Mouse (Mus musculus) hindbrain, embryonic 13.5 days (tissue): ENCODE measurements at regions not wholly inside any gene's neighbourhood (a gene's known extent, or its start where the extent isn't known, plus 50 kb on each side); places are given as distances from the start of the nearest gene placed in this dataset.
A peak's percentile ranks its signal among the peaks of the same experiment; 100 is the strongest.

Source experiments
- ATAC-seq: fragments of 200-750 bp; cut with Nextera tagmentation; 2 replicates; pipeline ENCODE4 v1.8.0; 2017; ENCODE audit warnings: moderate TSS enrichment; ENCODE audit not compliant: low FRiP score
- H3K27ac ChIP-seq: fragments of 300-500 bp; sonication (generic); 2 replicates; pipeline ENCODE4 v1.5.1; 2015; ENCODE audit warnings: inconsistent platforms, mild to moderate bottlenecking, moderate library complexity
- H3K27me3 ChIP-seq: fragments of 300-500 bp; sonication (generic); 2 replicates; pipeline ENCODE4 v1.6.1; 2015; ENCODE audit warnings: mild to moderate bottlenecking, inconsistent platforms
- H3K36me3 ChIP-seq: fragments of 300-500 bp; sonication (generic); 2 replicates; pipeline ENCODE4 v1.6.1; 2015; ENCODE audit warnings: mild to moderate bottlenecking, inconsistent platforms
- H3K4me1 ChIP-seq: fragments of 300-500 bp; sonication (generic); replicated peaks from 2 replicates; pipeline ENCODE4 v1.6.1; 2015; ENCODE audit warnings: inconsistent platforms
- H3K4me2 ChIP-seq: fragments of 300-500 bp; sonication (generic); 2 replicates; pipeline ENCODE4 v1.6.1; 2015; ENCODE audit warnings: inconsistent platforms, mild to moderate bottlenecking, moderate library complexity
- H3K4me3 ChIP-seq: fragments of 300-500 bp; sonication (generic); 2 replicates; pipeline ENCODE4 v1.5.1; 2015; ENCODE audit warnings: mild to moderate bottlenecking, inconsistent platforms
- H3K9ac ChIP-seq: fragments of 300-500 bp; sonication (generic); 2 replicates; pipeline ENCODE4 v1.6.1; 2015; ENCODE audit warnings: mild to moderate bottlenecking, inconsistent platforms
- H3K9me3 ChIP-seq: fragments of 300-500 bp; sonication (generic); 2 replicates; pipeline ENCODE4 v1.6.1; 2016; ENCODE audit warnings: inconsistent platforms
- WGBS: fragments of 180-500 bp; shearing (Covaris S2); methylation state at CpG from one replicate; pipeline ENCODE4 v1.1.7; 2015; 5-methylcytosine and 5-hydroxymethylcytosine counted together

GRCm38 (mm10) chr9:63843883-63844485 is 86.2 kb upstream of the Smad3 start:
- Histone ChIP-seq H3K4me2 (no peak overlapping the region), H3K4me3 (no peak overlapping the region), H3K4me1 (no peaks in the 10 kb centered on the region), H3K9ac (no peak overlapping the region), H3K9me3 (no peaks in the 10 kb centered on the region), H3K27ac (no peak overlapping the region), H3K27me3 (peaks cover 39% of the 10 kb centered on the region), H3K36me3 (no peaks in the 10 kb centered on the region)
- WGBS: 35% methylated on average over 10 of the region's 10 CpGs
- ATAC-seq: peak; percentile 72

- no peaks in the 10 kb centered on the region for H3K4me1 ChIP-seq
- no peaks in the 10 kb centered on the region for H3K9me3 ChIP-seq
- no peak overlapping the region for H3K4me2 ChIP-seq
- no peak overlapping the region for H3K4me3 ChIP-seq
- H3K9ac ChIP-seq: no peak overlapping the region
- no peak overlapping the region for H3K27ac ChIP-seq
- WGBS: 70% methylated on average over 2 of the region's 2 CpGs
- H3K36me3 ChIP-seq: no peaks in the 10 kb centered on the region
- ATAC-seq: no peak
- peaks cover 41% of the 10 kb centered on the region for H3K27me3 ChIP-seq
Measured at GRCm38 (mm10) chr9:63843431-63843830, 85.6 kb upstream of the Smad3 start.

DNA sequence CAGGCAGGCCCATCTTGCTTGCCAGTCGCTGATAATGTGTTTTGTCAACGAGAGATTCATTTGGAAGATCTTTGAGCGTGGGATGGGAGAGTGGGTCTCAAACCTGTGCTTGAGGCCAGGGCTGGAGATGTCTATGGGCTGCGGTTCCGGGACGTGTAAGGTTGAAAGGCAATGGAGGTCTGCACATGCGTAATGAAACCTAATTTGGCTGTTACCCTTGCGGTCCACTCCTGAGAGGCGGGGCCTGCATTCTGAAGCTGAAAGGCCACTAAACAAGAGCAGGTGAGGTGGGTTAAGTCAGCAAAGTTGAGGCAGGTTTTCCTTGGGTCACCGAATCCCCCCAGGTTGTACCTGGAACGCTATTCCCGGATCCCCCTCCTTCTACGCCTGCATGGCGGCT is 83.3 kb upstream of the Smad3 start:
- H3K9ac ChIP-seq: no peak overlapping the region
- no peak for ATAC-seq

GRCm38 (mm10) chr9:63838996-63839772 is 81.4 kb upstream of the Smad3 start:
- H3K9ac ChIP-seq: no peak overlapping the region
- no peak for ATAC-seq
- no peaks in the 10 kb centered on the region for H3K9me3 ChIP-seq
- peaks cover 29% of the 10 kb centered on the region; the same call in 1 of the 2 replicates for H3K27me3 ChIP-seq
- no peak overlapping the region for H3K4me3 ChIP-seq
- no peak overlapping the region for H3K4me2 ChIP-seq
- no peaks in the 10 kb centered on the region for H3K36me3 ChIP-seq
- H3K4me1 ChIP-seq: peaks cover 7% of the 10 kb centered on the region; the same call in 1 of the 2 replicates
- 87% methylated on average over 14 of the region's 14 CpGs for WGBS
- H3K27ac ChIP-seq: no peak overlapping the region

More for the DNA sequence above, 83.3 kb upstream of the Smad3 start:
- Histone ChIP-seq H3K27me3 (peaks cover 43% of the 10 kb centered on the region), H3K27ac (no peak overlapping the region), H3K4me2 (no peak overlapping the region), H3K4me1 (peaks cover 3% of the 10 kb centered on the region; the same call in 1 of the 2 replicates), H3K9me3 (no peaks in the 10 kb centered on the region), H3K36me3 (no peaks in the 10 kb centered on the region), H3K4me3 (no peak overlapping the region)
- WGBS: 86% methylated on average over 14 of the region's 14 CpGs

GRCm38 (mm10) chr9:63837552-63837951 is 79.8 kb upstream of the Smad3 start:
- no peaks in the 10 kb centered on the region for H3K9me3 ChIP-seq
- no peak for ATAC-seq
- peaks cover 7% of the 10 kb centered on the region; the same call in 1 of the 2 replicates for H3K4me1 ChIP-seq
- 76% methylated on average over 6 of the region's 6 CpGs for WGBS
- H3K27me3 ChIP-seq: peaks cover 26% of the 10 kb centered on the region; the same call in 1 of the 2 replicates
- H3K4me3 ChIP-seq: no peak overlapping the region
- H3K27ac ChIP-seq: no peak overlapping the region
- no peaks in the 10 kb centered on the region for H3K36me3 ChIP-seq
- H3K4me2 ChIP-seq: no peak overlapping the region
- no peak overlapping the region for H3K9ac ChIP-seq

GRCm38 (mm10) chr9:63836565-63837284 is 78.9 kb upstream of the Smad3 start:
- no peak overlapping the region for H3K4me2 ChIP-seq

GRCm38 (mm10) chr9:63836036-63836435 is 78.2 kb upstream of the Smad3 start:
- Histone ChIP-seq H3K9me3 (no peaks in the 10 kb centered on the region), H3K4me3 (no peak overlapping the region), H3K36me3 (no peaks in the 10 kb centered on the region), H3K9ac (no peak overlapping the region), H3K27me3 (peaks cover 20% of the 10 kb centered on the region; the same call in 1 of the 2 replicates), H3K4me1 (peaks cover 7% of the 10 kb centered on the region; the same call in 1 of the 2 replicates), H3K4me2 (no peak overlapping the region), H3K27ac (no peak overlapping the region)
- ATAC-seq: no peak
- 52% methylated on average over 11 of the region's 11 CpGs for WGBS

More at GRCm38 (mm10) chr9:63836565-63837284, 78.9 kb upstream of the Smad3 start:
- Histone ChIP-seq H3K27me3 (peaks cover 24% of the 10 kb centered on the region; the same call in 1 of the 2 replicates), H3K4me1 (peaks cover 7% of the 10 kb centered on the region; the same call in 1 of the 2 replicates), H3K27ac (no peak overlapping the region), H3K4me3 (no peak overlapping the region), H3K36me3 (no peaks in the 10 kb centered on the region), H3K9me3 (no peaks in the 10 kb centered on the region), H3K9ac (no peak overlapping the region)
- WGBS: 65% methylated on average over 5 of the region's 5 CpGs
- no peak for ATAC-seq

DNA sequence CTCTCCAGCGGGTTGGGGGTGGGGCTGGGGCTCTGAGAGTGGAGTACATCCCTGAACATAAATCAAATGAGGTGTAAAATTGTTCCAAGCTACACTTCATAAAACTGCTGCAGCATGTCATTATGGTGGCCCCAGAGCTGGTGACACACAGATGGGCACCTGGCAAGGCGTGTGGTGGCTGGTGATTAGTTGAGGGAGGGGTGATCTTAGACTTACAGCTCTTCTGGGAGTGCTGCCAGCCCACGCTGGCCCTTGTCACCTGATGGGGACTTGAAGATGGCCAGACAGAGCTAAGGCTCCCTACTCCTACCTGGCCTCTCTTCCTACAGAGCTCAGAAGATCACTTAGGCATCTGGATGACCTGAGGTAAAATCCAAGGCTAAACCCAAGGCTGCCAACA is 76.6 kb upstream of the Smad3 start:
- no peak overlapping the region for H3K27ac ChIP-seq
- WGBS: 66% methylated on average over 3 of the region's 3 CpGs
- peaks cover 7% of the 10 kb centered on the region; the same call in 1 of the 2 replicates for H3K4me1 ChIP-seq
- H3K4me2 ChIP-seq: no peak overlapping the region
- no peaks in the 10 kb centered on the region for H3K36me3 ChIP-seq
- H3K9ac ChIP-seq: no peak overlapping the region
- ATAC-seq: no peak
- H3K9me3 ChIP-seq: no peaks in the 10 kb centered on the region
- H3K4me3 ChIP-seq: no peak overlapping the region
- peaks cover 14% of the 10 kb centered on the region; the same call in 1 of the 2 replicates for H3K27me3 ChIP-seq

DNA sequence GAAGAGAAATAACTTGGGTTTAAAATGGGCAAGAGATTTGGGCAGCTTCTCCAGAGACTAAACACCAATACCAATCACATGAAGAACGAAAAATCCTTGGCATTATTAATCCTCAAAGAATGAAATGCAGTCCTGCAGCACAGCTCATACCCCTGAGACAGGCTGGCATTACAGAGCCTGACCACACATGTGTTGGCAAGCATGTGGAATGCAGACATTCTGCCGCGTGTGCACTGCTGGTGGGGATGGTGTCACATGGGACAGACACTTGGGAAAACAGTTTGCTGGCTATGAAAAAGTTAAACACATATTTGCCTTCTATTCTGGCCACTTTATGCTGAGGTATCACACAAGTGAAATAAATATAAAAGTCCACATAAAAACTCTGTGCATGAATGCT is 60.4 kb upstream of the Smad3 start:
- WGBS: 83% methylated on average over 3 of the region's 3 CpGs
- ATAC-seq: no peak

GRCm38 (mm10) chr9:63816540-63816939 is 58.7 kb upstream of the Smad3 start:
- no peak for ATAC-seq
- H3K9me3 ChIP-seq: no peaks in the 10 kb centered on the region
- H3K4me1 ChIP-seq: peaks cover 4% of the 10 kb centered on the region; the same call in 1 of the 2 replicates
- no peaks in the 10 kb centered on the region for H3K36me3 ChIP-seq
- H3K4me3 ChIP-seq: no peak overlapping the region
- H3K4me2 ChIP-seq: no peak overlapping the region
- H3K9ac ChIP-seq: no peak overlapping the region
- H3K27me3 ChIP-seq: no peaks in the 10 kb centered on the region
- no peak overlapping the region for H3K27ac ChIP-seq
- 58% methylated on average over 2 of the region's 2 CpGs for WGBS

More for the DNA sequence above, 60.4 kb upstream of the Smad3 start:
- no peaks in the 10 kb centered on the region for H3K4me1 ChIP-seq
- H3K27ac ChIP-seq: no peak overlapping the region
- H3K4me2 ChIP-seq: no peak overlapping the region
- no peak overlapping the region for H3K4me3 ChIP-seq
- no peaks in the 10 kb centered on the region for H3K36me3 ChIP-seq
- H3K9ac ChIP-seq: no peak overlapping the region
- H3K27me3 ChIP-seq: no peaks in the 10 kb centered on the region
- H3K9me3 ChIP-seq: no peaks in the 10 kb centered on the region

DNA sequence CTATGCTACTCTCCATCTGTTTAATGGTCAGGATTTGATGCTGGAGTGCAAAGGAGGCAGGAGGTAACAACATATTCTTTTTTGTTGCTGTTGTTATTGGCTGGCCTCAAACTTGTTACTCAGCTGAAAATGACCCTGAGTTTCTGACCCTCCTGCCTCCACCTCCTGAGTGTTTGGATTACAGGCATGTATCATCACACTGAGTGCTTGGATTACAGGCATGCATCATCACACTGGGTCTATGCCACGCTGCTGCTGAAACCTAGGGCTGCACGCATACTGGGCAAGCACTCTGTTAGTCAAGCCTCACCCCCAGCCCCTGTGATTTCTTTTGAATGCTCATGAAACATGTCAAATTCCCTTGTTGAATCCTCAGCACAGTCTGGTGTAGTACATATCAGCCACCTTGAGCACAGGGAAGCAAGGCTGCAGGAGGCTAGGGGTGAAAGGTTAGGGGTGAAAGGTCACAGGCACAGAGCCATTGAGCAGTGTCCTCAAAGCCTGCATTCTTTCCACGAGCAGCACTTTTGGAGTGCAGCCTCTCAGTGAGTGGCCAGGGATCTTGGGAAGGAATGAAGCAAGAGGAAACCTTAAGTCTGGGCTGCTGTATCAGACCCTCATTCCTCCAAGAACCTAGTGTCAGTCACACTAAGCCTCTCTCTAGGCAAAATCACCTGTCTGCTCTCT is 52.2 kb upstream of the Smad3 start:
- no peak overlapping the region for H3K4me3 ChIP-seq
- WGBS: 41% methylated on average over 3 of the region's 3 CpGs
- no peak overlapping the region for H3K27ac ChIP-seq
- H3K4me1 ChIP-seq: peaks cover 4% of the 10 kb centered on the region; the same call in 1 of the 2 replicates
- H3K4me2 ChIP-seq: no peak overlapping the region
- ATAC-seq: no peak
- no peaks in the 10 kb centered on the region for H3K9me3 ChIP-seq
- H3K27me3 ChIP-seq: no peaks in the 10 kb centered on the region
- no peak overlapping the region for H3K9ac ChIP-seq
- no peaks in the 10 kb centered on the region for H3K36me3 ChIP-seq
